Comparison of ENCODE assay signal across 30 mouse cellular contexts in the genomic region with DNA sequence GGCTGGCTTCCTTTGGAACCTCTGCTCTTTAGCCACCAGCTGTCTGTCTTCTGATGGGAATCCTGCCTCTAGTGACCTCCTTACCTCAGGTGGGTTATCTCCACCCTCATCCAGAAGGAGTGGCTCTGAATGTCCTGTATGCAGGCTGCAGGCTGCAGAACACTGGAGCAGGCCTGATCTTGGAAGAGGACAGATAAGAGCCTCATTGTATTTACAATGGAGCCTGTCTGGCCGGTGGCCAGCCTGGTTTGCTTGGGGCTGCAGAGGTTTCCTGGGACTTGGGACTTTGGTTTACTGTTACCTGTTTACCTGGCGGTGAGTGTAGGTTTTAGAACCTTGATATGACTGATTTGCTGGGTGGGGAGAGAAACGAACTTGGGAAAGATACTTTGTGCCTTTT. TPM values are rescaled to one million over a fixed set of nuclear protein-coding genes. Genes with fewer than 3 reads are reported as not detected.
DNase-seq lines count a peak whose midpoint lies in the region; ATAC-seq and TF ChIP-seq lines count a peak whose summit lies in the region.
"Had no signal": no experiment of that assay in that cellular context is flagged by ENCODE, and none has a peak within 500 bp of the region (broad histone marks: within the 10 kb centered on the region; RNA-seq: fewer than 3 reads in every experiment).

No protein-coding gene starts in this region.

- peak; percentile 27; the same call in 1 of the 2 replicates for ATAC-seq in liver, embryonic 16.5 days (ENCODE audit: low read depth)
- no peak for ATAC-seq in liver, embryonic 12.5 days
- ATAC-seq in intestine, embryonic 14.5 days (replicated peaks; ENCODE audit: low FRiP score, low TSS enrichment, low read depth), result peak; percentile 85
- ATAC-seq in stomach, postnatal 0 days (ENCODE audit: low FRiP score, low TSS enrichment), result peak; percentile 91
- no peak for ATAC-seq in kidney, embryonic 15.5 days (replicated peaks; ENCODE audit: low FRiP score)
- ATAC-seq: forebrain, embryonic 14.5 days; Patski had no signal

- no peak overlapping the region for H3ac ChIP-seq in myocyte (ENCODE audit: control insufficient read depth, insufficient read length)

- H3K4me2 ChIP-seq in liver, embryonic 16.5 days (ENCODE audit: low read depth, low read length), result no peak overlapping the region
- no peak overlapping the region for H3K4me2 ChIP-seq in liver, embryonic 12.5 days
- H3K4me2 ChIP-seq in intestine, embryonic 14.5 days (ENCODE audit: low read length), result no peak overlapping the region
- H3K4me2 ChIP-seq in myocyte (ENCODE audit: low read depth), result peak overlapping the region; percentile 9
- H3K4me2 ChIP-seq in stomach, postnatal 0 days (replicated peaks; ENCODE audit: low read depth), result no peak overlapping the region
- H3K4me2 ChIP-seq in kidney, embryonic 15.5 days, result no peak overlapping the region
- H3K4me2 ChIP-seq: embryonic facial prominence, embryonic 12.5 days; heart, embryonic 12.5 days; hindbrain, embryonic 14.5 days; limb, embryonic 13.5 days; liver, embryonic 15.5 days had no signal

- H3K36me3 ChIP-seq in liver, embryonic 16.5 days (ENCODE audit: control insufficient read depth, insufficient read depth), result no peaks in the 10 kb centered on the region
- no peaks in the 10 kb centered on the region for H3K36me3 ChIP-seq in liver, embryonic 12.5 days
- H3K36me3 ChIP-seq in intestine, embryonic 14.5 days (ENCODE audit: control insufficient read depth, insufficient read depth, low read length), result no peaks in the 10 kb centered on the region
- no peaks in the 10 kb centered on the region for H3K36me3 ChIP-seq in myocyte (ENCODE audit: control insufficient read depth, insufficient read depth)
- H3K36me3 ChIP-seq in stomach, postnatal 0 days (ENCODE audit: control insufficient read depth, insufficient read depth, low read length), result no peaks in the 10 kb centered on the region
- H3K36me3 ChIP-seq in kidney, embryonic 15.5 days, result no peaks in the 10 kb centered on the region
- H3K36me3 ChIP-seq: embryonic facial prominence, embryonic 12.5 days; heart, embryonic 12.5 days; limb, embryonic 13.5 days; liver, embryonic 15.5 days had no signal

- TF ChIP-seq POLR2A in myocyte (IDR thresholded peaks at IDR 0.05; ENCODE audit: insufficient read length, low read depth), result no peak

- TF ChIP-seq EP300 in stomach, postnatal 0 days (optimal IDR thresholded peaks at IDR 0.05), result no peak

- no peak for TF ChIP-seq CTCF in stomach, postnatal 0 days (IDR thresholded peaks at IDR 0.05; ENCODE audit: low read depth)

- no peaks in the 10 kb centered on the region; the same call in 1 of the 2 replicates for H3K4me1 ChIP-seq in liver, embryonic 16.5 days (ENCODE audit: control insufficient read depth, low read depth, low read length)
- no peaks in the 10 kb centered on the region for H3K4me1 ChIP-seq in liver, embryonic 12.5 days
- H3K4me1 ChIP-seq in intestine, embryonic 14.5 days (replicated peaks; ENCODE audit: control insufficient read depth, insufficient read depth, low read length), result no peaks in the 10 kb centered on the region
- H3K4me1 ChIP-seq in stomach, postnatal 0 days (replicated peaks; ENCODE audit: control insufficient read depth, insufficient read depth), result no peaks in the 10 kb centered on the region
- peaks cover 2% of the 10 kb centered on the region; the same call in 1 of the 2 replicates for H3K4me1 ChIP-seq in kidney, embryonic 15.5 days
- H3K4me1 ChIP-seq: embryonic facial prominence, embryonic 12.5 days; limb, embryonic 13.5 days; liver, embryonic 15.5 days had no signal

- 37% methylated on average over 3 of the region's 3 CpGs for WGBS in liver, embryonic 16.5 days (ENCODE audit: insufficient replicate concordance)
- 35% methylated on average over 3 of the region's 3 CpGs for WGBS in liver, embryonic 12.5 days (ENCODE audit: insufficient replicate concordance)
- WGBS in intestine, embryonic 14.5 days, result 37% methylated on average over 3 of the region's 3 CpGs
- WGBS in stomach, postnatal 0 days, result 37% methylated on average over 3 of the region's 3 CpGs
- 64% methylated on average over 3 of the region's 3 CpGs for WGBS in kidney, embryonic 15.5 days

- H3K4me3 ChIP-seq in liver, embryonic 16.5 days (ENCODE audit: low read depth, low read length), result no peak overlapping the region
- H3K4me3 ChIP-seq in liver, embryonic 12.5 days, result no peak overlapping the region
- H3K4me3 ChIP-seq in intestine, embryonic 14.5 days (ENCODE audit: low read depth, low read length), result no peak overlapping the region
- no peak overlapping the region for H3K4me3 ChIP-seq in myocyte
- no peak overlapping the region for H3K4me3 ChIP-seq in stomach, postnatal 0 days (ENCODE audit: low read depth, low read length)
- no peak overlapping the region for H3K4me3 ChIP-seq in kidney, embryonic 15.5 days (replicated peaks)
- H3K4me3 ChIP-seq: embryonic facial prominence, embryonic 12.5 days; gastrocnemius, adult 2 months; heart, embryonic 12.5 days; layer of hippocampus, adult 2 months; left cerebral cortex, adult 2 months; limb, embryonic 13.5 days; liver, embryonic 15.5 days had no signal

- peaks cover 9% of the 10 kb centered on the region for H3K27me3 ChIP-seq in liver, embryonic 16.5 days (ENCODE audit: control insufficient read depth, insufficient read depth, low read depth, low read length)
- peaks cover 12% of the 10 kb centered on the region for H3K27me3 ChIP-seq in liver, embryonic 12.5 days (replicated peaks)
- no peaks in the 10 kb centered on the region for H3K27me3 ChIP-seq in intestine, embryonic 14.5 days (replicated peaks; ENCODE audit: control insufficient read depth, insufficient read depth, low read length)
- no peaks in the 10 kb centered on the region for H3K27me3 ChIP-seq in myocyte (ENCODE audit: control insufficient read depth, insufficient read depth, insufficient read length)
- no peaks in the 10 kb centered on the region for H3K27me3 ChIP-seq in stomach, postnatal 0 days (ENCODE audit: control insufficient read depth, insufficient read depth, low read length)
- peaks cover 11% of the 10 kb centered on the region; the same call in 1 of the 2 replicates for H3K27me3 ChIP-seq in kidney, embryonic 15.5 days
- H3K27me3 ChIP-seq: embryonic facial prominence, embryonic 12.5 days; heart, embryonic 12.5 days; Patski had no signal

- H3K9me3 ChIP-seq in liver, embryonic 16.5 days (replicated peaks; ENCODE audit: control insufficient read depth, low read length), result no peaks in the 10 kb centered on the region
- no peaks in the 10 kb centered on the region for H3K9me3 ChIP-seq in liver, embryonic 12.5 days (replicated peaks)
- H3K9me3 ChIP-seq in intestine, embryonic 14.5 days (ENCODE audit: control insufficient read depth, low read length), result no peaks in the 10 kb centered on the region
- no peaks in the 10 kb centered on the region for H3K9me3 ChIP-seq in stomach, postnatal 0 days (ENCODE audit: control insufficient read depth, low read length)
- H3K9me3 ChIP-seq in kidney, embryonic 15.5 days (replicated peaks), result no peaks in the 10 kb centered on the region
- H3K9me3 ChIP-seq: embryonic facial prominence, embryonic 12.5 days; heart, embryonic 12.5 days; limb, embryonic 13.5 days; liver, embryonic 15.5 days had no signal

- H3K79me2 ChIP-seq in myocyte (ENCODE audit: control insufficient read depth, insufficient read depth), result no peaks in the 10 kb centered on the region

- DNase-seq in intestine, embryonic 14.5 days (ENCODE audit: low spot score), result no peak
- peak; percentile 87 for DNase-seq in stomach, postnatal 0 days (ENCODE audit: low spot score)
- DNase-seq in kidney, postnatal 14 days, result no peak
- DNase-seq: adrenal gland, postnatal 14 days; cerebellum, adult 11 months; cerebellum, adult 9-10 months; embryo, embryonic 11 days; gastrocnemius, adult 2 months; gastrocnemius, postnatal 36 days; heart, adult 18-20 months; kidney, adult 9 months; kidney, postnatal 25 days; lung, postnatal 10 days; midbrain, embryonic 14.5 days; right cerebral cortex, postnatal 25 days; spleen, adult 18-20 months; thymus, postnatal 14 days had no signal

- H3K9ac ChIP-seq in liver, embryonic 16.5 days (ENCODE audit: low read depth, low read length), result no peak overlapping the region
- H3K9ac ChIP-seq in liver, embryonic 12.5 days, result no peak overlapping the region; the same call in 1 of the 2 replicates
- no peak overlapping the region for H3K9ac ChIP-seq in intestine, embryonic 14.5 days (ENCODE audit: low read length)
- no peak overlapping the region for H3K9ac ChIP-seq in stomach, postnatal 0 days (ENCODE audit: low read length)
- no peak overlapping the region for H3K9ac ChIP-seq in kidney, embryonic 15.5 days
- H3K9ac ChIP-seq: embryonic facial prominence, embryonic 12.5 days; heart, embryonic 12.5 days; hindbrain, embryonic 14.5 days; limb, embryonic 13.5 days; liver, embryonic 15.5 days had no signal

- no peak overlapping the region for H3K27ac ChIP-seq in liver, embryonic 16.5 days (ENCODE audit: low read length)
- no peak overlapping the region for H3K27ac ChIP-seq in liver, embryonic 12.5 days
- peak overlapping the region; percentile 44; the same call in 1 of the 2 replicates for H3K27ac ChIP-seq in intestine, embryonic 14.5 days (ENCODE audit: low read depth)
- H3K27ac ChIP-seq in stomach, postnatal 0 days (replicated peaks), result 0 out of 2 replicates have a peak overlapping the region, but pooled peaks have one; percentile 6
- no peak overlapping the region for H3K27ac ChIP-seq in kidney, embryonic 15.5 days
- H3K27ac ChIP-seq: embryonic facial prominence, embryonic 12.5 days; gastrocnemius, adult 2 months; hindbrain, embryonic 14.5 days; layer of hippocampus, adult 2 months; left cerebral cortex, adult 2 months; limb, embryonic 13.5 days; liver, embryonic 15.5 days had no signal

RNA-seq across cellular contexts. Expression of a gene that starts 5.6 kb away (rescaled TPM):
- 0.98 and 1.0 TPM in 2 replicates for polyA plus RNA-seq in liver, embryonic 16.5 days (2015; fragmentation: Nextera tagmentation; extraction: Ambion mirVana)
- 1.8 and 2.4 TPM in 2 replicates for polyA plus RNA-seq in liver, embryonic 12.5 days (2016; fragmentation: Nextera tagmentation; extraction: Ambion mirVana)
- 13.7 and 14.6 TPM in 2 replicates for polyA plus RNA-seq in intestine, embryonic 14.5 days (2014; fragmentation: Nextera tagmentation; extraction: Ambion mirVana)
- polyA plus RNA-seq in myocyte (2012; fragmentation: generic; extraction: Trizol), result 17.7 TPM
- polyA plus RNA-seq in stomach, postnatal 0 days (2015; fragmentation: Nextera tagmentation; extraction: Ambion mirVana), result 9.5 TPM in 2 replicates
- polyA plus RNA-seq in kidney, embryonic 15.5 days (2015; fragmentation: Nextera tagmentation; extraction: Ambion mirVana), result 6.9 TPM in 2 replicates

RNA-seq across cellular contexts. Expression of a gene that starts 30.2 kb away (rescaled TPM):
- 15.5 and 16.5 TPM in 2 replicates for polyA plus RNA-seq in liver, embryonic 16.5 days (2015; fragmentation: Nextera tagmentation; extraction: Ambion mirVana)
- 23.2 and 24.2 TPM in 2 replicates for polyA plus RNA-seq in liver, embryonic 12.5 days (2016; fragmentation: Nextera tagmentation; extraction: Ambion mirVana)
- polyA plus RNA-seq in intestine, embryonic 14.5 days (2014; fragmentation: Nextera tagmentation; extraction: Ambion mirVana), result 49.6 and 53.9 TPM in 2 replicates
- polyA plus RNA-seq in myocyte (2012; fragmentation: generic; extraction: Trizol), result 16.0 TPM
- polyA plus RNA-seq in stomach, postnatal 0 days (2015; fragmentation: Nextera tagmentation; extraction: Ambion mirVana), result 30.4 and 32.7 TPM in 2 replicates
- 50.0 and 54.0 TPM in 2 replicates for polyA plus RNA-seq in kidney, embryonic 15.5 days (2015; fragmentation: Nextera tagmentation; extraction: Ambion mirVana)

RNA-seq across cellular contexts. Expression of a gene that starts 57.0 kb away (rescaled TPM):
- 9.1 and 9.3 TPM in 2 replicates for polyA plus RNA-seq in liver, embryonic 16.5 days (2015; fragmentation: Nextera tagmentation; extraction: Ambion mirVana)
- polyA plus RNA-seq in liver, embryonic 12.5 days (2016; fragmentation: Nextera tagmentation; extraction: Ambion mirVana), result 2.8 and 3.9 TPM in 2 replicates
- 13.9 and 17.7 TPM in 2 replicates for polyA plus RNA-seq in intestine, embryonic 14.5 days (2014; fragmentation: Nextera tagmentation; extraction: Ambion mirVana)
- polyA plus RNA-seq in myocyte (2012; fragmentation: generic; extraction: Trizol), result 6.9 TPM
- 79.2 and 90.4 TPM in 2 replicates for polyA plus RNA-seq in stomach, postnatal 0 days (2015; fragmentation: Nextera tagmentation; extraction: Ambion mirVana)
- 13.0 and 14.9 TPM in 2 replicates for polyA plus RNA-seq in kidney, embryonic 15.5 days (2015; fragmentation: Nextera tagmentation; extraction: Ambion mirVana)

Comparison
In these comparisons a context has a peak if more than half of its experiments do, and no peak if none do; other contexts are left out.
1. ATAC-seq: peak in liver, embryonic 16.5 days (single experiment), intestine, embryonic 14.5 days (single experiment) and stomach, postnatal 0 days (single experiment); none in liver, embryonic 12.5 days (single experiment) and kidney, embryonic 15.5 days (single experiment).
2. H3K27ac ChIP-seq: peak in intestine, embryonic 14.5 days (single experiment) and stomach, postnatal 0 days (single experiment); none in liver, embryonic 16.5 days (single experiment), liver, embryonic 12.5 days (single experiment) and kidney, embryonic 15.5 days (single experiment).